Mouse (Mus musculus): ENCODE data around the gene Deaf1.
"Not testable (repeated sequence)": the region's sequence is repeated elsewhere in the genome, so short reads cannot be mapped to it uniquely, and the experiment has no call there.

Gene Deaf1

GRCm38 (mm10) chr7:141264041-141264700 lies 63.3 kb downstream of the Deaf1 start:
- DNase-seq (ENCODE audit: low spot score in 2 of 2): no peak

GRCm38 (mm10) chr7:141263640-141264039 lies 63.9 kb downstream of the Deaf1 start:
- no peak for DNase-seq (ENCODE audit: low spot score in 2 of 2)

DNA sequence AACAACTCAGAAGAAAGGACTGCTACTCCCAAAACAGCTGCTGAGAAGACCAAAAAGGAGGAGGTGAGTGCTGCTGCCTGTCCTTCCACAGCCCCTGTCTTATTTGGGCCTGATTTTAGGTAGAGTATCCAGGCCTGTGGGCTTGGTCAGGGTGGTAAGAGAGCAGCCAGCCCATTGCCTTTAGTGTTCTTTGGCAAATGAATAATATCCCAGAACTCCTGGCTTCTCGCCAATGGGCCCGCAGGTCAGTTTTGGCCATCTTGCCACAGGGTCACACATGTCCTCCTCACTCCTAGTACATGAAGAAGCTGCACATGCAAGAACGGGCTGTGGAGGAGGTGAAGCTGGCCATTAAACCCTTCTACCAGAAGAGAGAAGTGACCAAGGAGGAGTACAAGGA lies 66.0 kb downstream of the Deaf1 start:
- no peak for DNase-seq (ENCODE audit: low spot score in 2 of 2)

DNA sequence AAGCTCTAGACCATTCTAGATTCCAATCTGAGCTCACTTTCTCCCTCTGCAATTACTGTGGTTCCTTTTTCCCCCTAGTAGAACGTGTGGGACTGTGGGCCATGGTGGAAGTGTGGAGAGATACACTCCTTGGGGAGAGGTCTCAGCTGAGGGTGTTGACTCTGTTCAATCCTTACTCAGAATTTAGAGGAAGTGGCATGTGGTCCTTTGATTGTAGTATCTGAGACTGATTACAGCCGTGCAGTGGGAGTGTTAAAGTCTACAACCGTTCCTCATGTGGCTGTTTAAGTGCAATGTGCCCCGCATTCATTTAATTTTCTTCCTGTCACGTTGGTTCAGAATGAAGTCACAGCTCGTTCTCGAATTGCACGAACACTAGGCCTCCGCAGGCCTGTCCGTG lies 71.3 kb downstream of the Deaf1 start:
- no peak for DNase-seq (ENCODE audit: low spot score in 2 of 2)

DNA sequence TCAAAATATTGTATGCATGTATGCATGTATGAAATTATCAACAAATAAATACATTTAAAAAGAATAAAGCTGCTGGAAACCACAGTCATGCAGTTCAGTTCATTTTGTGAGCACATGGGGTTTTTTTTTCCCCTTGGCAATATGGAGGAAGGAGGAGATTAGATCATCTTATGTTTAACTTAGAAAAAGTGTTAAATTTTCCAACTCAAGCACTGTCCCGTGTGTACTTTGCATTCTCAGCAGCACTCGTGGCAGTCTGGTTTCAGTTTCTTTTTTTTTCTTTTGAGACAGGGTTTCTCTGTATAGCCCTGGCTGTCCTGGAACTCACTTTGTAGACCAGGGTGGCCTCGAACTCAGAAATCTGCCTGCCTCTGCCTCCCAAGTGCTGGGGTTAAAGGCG lies 77.0 kb downstream of the Deaf1 start:
- DNase-seq (ENCODE audit: low spot score in 2 of 2): not testable (repeated sequence)

Data from left cerebral cortex, adult 9 months (tissue).